Mouse (Mus musculus) C2C12 (cell line): ENCODE data around the gene Hmgb1.

Source experiments
- CEBPB ChIP-seq: IDR thresholded peaks from one replicate; pipeline ENCODE4 v1.6.1; 2011; ENCODE audit warnings: low read depth, mild to moderate bottlenecking, control low read depth, moderate library complexity
- CTCF ChIP-seq: IDR thresholded peaks from one replicate; pipeline ENCODE4 v1.5.1; 2011; ENCODE audit not compliant: control insufficient read depth, insufficient read depth, insufficient read length
- FOSL1 ChIP-seq: IDR thresholded peaks from one replicate; pipeline ENCODE4 v1.8.0; 2011; ENCODE audit warnings: mild to moderate bottlenecking, low read length; ENCODE audit not compliant: poor library complexity, insufficient read depth, severe bottlenecking
- MAX ChIP-seq: IDR thresholded peaks from one replicate; pipeline ENCODE4 v1.6.1; 2011; ENCODE audit warnings: mild to moderate bottlenecking, control low read depth
- MYOD1 ChIP-seq: IDR thresholded peaks from one replicate; pipeline ENCODE4 v1.6.1; 2011; ENCODE audit warnings: low read depth; ENCODE audit not compliant: control insufficient read depth, insufficient read length
- USF1 ChIP-seq: IDR thresholded peaks from one replicate; pipeline ENCODE4 v1.6.1; 2011; ENCODE audit warnings: low read depth, mild to moderate bottlenecking, control low read depth, moderate library complexity

GRCm38 (mm10) chr5:149092926-149093325, 91.4 kb downstream of the Hmgb1 start:
- TF ChIP-seq CEBPB: no peak
- no peak for TF ChIP-seq CTCF
- no peak for TF ChIP-seq MAX
- TF ChIP-seq FOSL1: no peak
- no peak for TF ChIP-seq USF1
- TF ChIP-seq MYOD1: no peak
